Mouse (Mus musculus) lung, adult 2 months (tissue): Measurements from ENCODE around the gene Eppin.

Experiments
- CTCF ChIP-seq: fragments of 200-500 bp; IDR thresholded peaks from 2 replicates; pipeline ENCODE4 v1.5.1; 2011; ENCODE audit warnings: mild to moderate bottlenecking, low read length, control low read depth; ENCODE audit not compliant: insufficient read depth
- POLR2A ChIP-seq: fragments of 200-500 bp; IDR thresholded peaks from 2 replicates; pipeline ENCODE4 v1.6.1; 2011; ENCODE audit warnings: low read depth, mild to moderate bottlenecking, control low read depth, low read length, borderline replicate concordance; ENCODE audit errors: extremely low read depth

DNA sequence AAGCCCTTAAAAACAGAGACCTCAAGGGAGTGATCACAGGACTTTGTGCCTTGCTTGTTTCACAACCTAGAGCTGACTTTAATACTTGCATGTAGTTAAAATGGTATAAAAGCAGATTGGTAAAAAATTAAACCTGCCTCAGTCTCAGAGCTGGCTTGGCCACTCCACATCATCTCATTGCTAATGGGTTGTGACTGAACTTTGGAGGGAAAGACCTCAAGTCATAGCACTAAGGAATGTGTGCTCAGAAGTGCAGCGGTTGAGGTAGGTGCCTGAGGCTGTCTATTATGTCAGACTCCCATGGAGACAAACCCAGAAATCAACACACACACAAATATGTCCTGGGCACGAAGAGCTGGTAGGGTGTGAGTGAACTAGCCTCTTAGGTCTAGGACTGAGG is 49.6 kb downstream of the Eppin start:
- no peak for TF ChIP-seq CTCF
- TF ChIP-seq POLR2A, result no peak
